Mouse (Mus musculus): ENCODE data around the gene Ccdc51.

DNA sequence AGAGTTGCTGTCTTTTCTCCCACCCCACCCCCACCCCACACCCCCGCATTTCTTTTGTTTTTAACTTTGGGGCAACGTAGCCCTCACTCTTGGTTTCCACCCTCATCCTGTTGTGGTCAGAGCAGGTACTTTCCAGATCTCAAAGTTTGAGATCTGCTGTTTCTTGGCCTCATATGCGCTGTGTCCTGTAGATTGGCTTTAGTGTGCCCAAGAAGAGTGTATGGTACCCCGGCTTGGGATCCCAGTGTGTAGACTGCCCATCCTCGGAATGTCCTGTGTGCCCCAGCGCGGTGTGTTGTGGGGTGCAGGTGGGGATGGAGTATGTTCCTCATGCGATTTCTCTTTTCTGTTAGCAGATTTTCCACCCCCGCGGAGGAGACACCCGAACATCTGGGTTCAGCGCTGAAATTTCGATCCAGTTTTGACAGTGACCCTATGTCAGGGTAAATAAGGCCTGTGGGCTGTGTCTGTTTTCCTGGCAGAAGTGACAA is 31.2 kb upstream of the Ccdc51 start:
- TF ChIP-seq POLR2A (IDR thresholded peaks at IDR 0.05; ENCODE audit: extremely low read depth, insufficient read depth, low read length) (no peak), CTCF (IDR thresholded peaks at IDR 0.05; ENCODE audit: low read depth, low read length) (no peak)

Data from liver, adult 2 months (tissue).